Mouse (Mus musculus) forebrain, embryonic 15.5 days (tissue): ENCODE results near the gene Trpm3. TPM values are rescaled to one million over a fixed set of nuclear protein-coding genes. Genes with fewer than 3 reads are reported as not detected.

Experiments used
- microRNA counts: library from miRNA; unstranded; fragments of <30 nt; microRNA quantifications from one replicate; lab custom pipeline; 2016
- microRNA-seq: library from miRNA; unstranded; fragments of <30 nt; microRNA quantifications from one replicate; pipeline ENCODE4, GENCODE M21; 2016
- polyA plus RNA-seq: library from polyadenylated mRNA; unstranded; fragments of >200 nt; fragmentation: Nextera tagmentation; extraction: Ambion mirVana; gene quantifications from 2 replicates; pipeline ENCODE4 v1.2.1, GENCODE M21; 2015

Gene Trpm3
- polyA plus RNA-seq, 1 experiment from 2014 or later: 21.6 TPM

MicroRNAs within 50 kb of the gene (microRNA counts, 519-probe panel; counts per million panel counts)
- 4,068 counts per million, percentile 92 among the panel's probes with 10 or more counts for microRNA mmu-miR-204 (lab: Ali Mortazavi, UCI)

Small RNAs within 50 kb of the gene (microRNA-seq; reads per million reads assigned to microRNA genes)
- 1,189 reads per million, percentile 80 among the genes with 10 or more reads in this experiment for gene Mir204
